Mouse (Mus musculus) kidney, adult 18-20 months (tissue): Measurements from ENCODE around the gene Reep6.

ENCODE experiments used
- DNase-seq: peaks from one replicate; pipeline ENCODE4 v3.0.0; 2021

Gene Reep6

GRCm38 (mm10) chr10:80356001-80356682, 26.4 kb downstream of the Reep6 start, which contains the start of gene Plk5:
Plk5 (plus strand) TSS chr10:80356459.
- no peak for DNase-seq

GRCm38 (mm10) chr10:80356737-80357136, 27.0 kb downstream of the Reep6 start:
- no peak for DNase-seq

- no peak for DNase-seq
Observed at GRCm38 (mm10) chr10:80357336-80357735, 27.6 kb downstream of the Reep6 start.

GRCm38 (mm10) chr10:80357994-80358639, 28.4 kb downstream of the Reep6 start:
- DNase-seq: peak; percentile 68

- no peak for DNase-seq
Observed at GRCm38 (mm10) chr10:80363734-80364133, 34.0 kb downstream of the Reep6 start.

- no peak for DNase-seq
Observed at GRCm38 (mm10) chr10:80365736-80366135, 36.0 kb downstream of the Reep6 start.

- DNase-seq: no peak
Observed at GRCm38 (mm10) chr10:80367954-80368353, 38.2 kb downstream of the Reep6 start.

GRCm38 (mm10) chr10:80368392-80368791, 38.6 kb downstream of the Reep6 start:
- no peak for DNase-seq

GRCm38 (mm10) chr10:80369995-80370747, 40.4 kb downstream of the Reep6 start:
- no peak for DNase-seq

GRCm38 (mm10) chr10:80371411-80371966, 41.7 kb downstream of the Reep6 start:
- DNase-seq: peak; percentile 54

- no peak for DNase-seq
Observed at GRCm38 (mm10) chr10:80371983-80372382, 42.2 kb downstream of the Reep6 start.

- DNase-seq: no peak
Observed at GRCm38 (mm10) chr10:80372706-80373105, 43.0 kb downstream of the Reep6 start.

- DNase-seq: peak; percentile 85
Observed at GRCm38 (mm10) chr10:80374063-80374462, 44.3 kb downstream of the Reep6 start.

GRCm38 (mm10) chr10:80376160-80376559, 46.4 kb downstream of the Reep6 start:
- peak; percentile 91 for DNase-seq

- no peak for DNase-seq
Observed at GRCm38 (mm10) chr10:80377716-80378115, 48.0 kb downstream of the Reep6 start.

- no peak for DNase-seq
Observed at GRCm38 (mm10) chr10:80382641-80383365, 53.0 kb downstream of the Reep6 start.

GRCm38 (mm10) chr10:80383431-80383830, 53.7 kb downstream of the Reep6 start:
- DNase-seq: no peak

- DNase-seq: no peak
Observed at GRCm38 (mm10) chr10:80384115-80384639, 54.4 kb downstream of the Reep6 start.

GRCm38 (mm10) chr10:80384709-80385108, 55.0 kb downstream of the Reep6 start:
- no peak for DNase-seq

- no peak for DNase-seq
Observed at GRCm38 (mm10) chr10:80385310-80385709, 55.6 kb downstream of the Reep6 start.
